Mouse (Mus musculus) hindbrain, postnatal 0 days (tissue): ENCODE measurements around the gene Btbd9. TPM values are rescaled to one million over a fixed set of nuclear protein-coding genes. Genes with fewer than 3 reads are reported as not detected.
A peak's percentile ranks its signal among the peaks of the same experiment; 100 is the strongest.

Experiments used
- ATAC-seq: fragments of 200-750 bp; cut with Nextera tagmentation; 2 replicates; pipeline ENCODE4 v1.8.0; 2017; ENCODE audit warnings: mild to moderate bottlenecking, moderate TSS enrichment, moderate library complexity
- DNase-seq: peaks from one replicate; pipeline ENCODE4 v3.0.0-alpha.2; 2015; ENCODE audit warnings: low spot score
- H3K27ac ChIP-seq: fragments of 300-500 bp; sonication (generic); 2 replicates; pipeline ENCODE4 v1.5.1; 2014; ENCODE audit warnings: mild to moderate bottlenecking
- H3K27me3 ChIP-seq: fragments of 300-500 bp; sonication (generic); 2 replicates; pipeline ENCODE4 v1.6.1; 2014; ENCODE audit warnings: low read length, mixed read lengths; ENCODE audit not compliant: insufficient read depth
- H3K36me3 ChIP-seq: fragments of 300-500 bp; sonication (generic); 2 replicates; pipeline ENCODE4 v1.6.1; 2014; ENCODE audit warnings: low read length, mixed read lengths; ENCODE audit not compliant: insufficient read depth
- H3K4me1 ChIP-seq: fragments of 300-500 bp; sonication (generic); 2 replicates; pipeline ENCODE4 v1.6.1; 2014; ENCODE audit warnings: antibody characterized with exemption, low read length, mixed read lengths; ENCODE audit not compliant: insufficient read depth
- H3K4me2 ChIP-seq: fragments of 300-500 bp; sonication (generic); 2 replicates; pipeline ENCODE4 v1.6.1; 2014; ENCODE audit warnings: low read depth, mild to moderate bottlenecking, low read length, moderate library complexity, mixed read lengths
- H3K4me3 ChIP-seq: fragments of 300-500 bp; sonication (generic); 2 replicates; pipeline ENCODE4 v1.5.1; 2014; ENCODE audit warnings: low read length
- H3K9ac ChIP-seq: fragments of 300-500 bp; sonication (generic); replicated peaks from 2 replicates; pipeline ENCODE4 v1.6.1; 2014; ENCODE audit warnings: mild to moderate bottlenecking, low read length, moderate library complexity, mixed read lengths
- H3K9me3 ChIP-seq: fragments of 300-500 bp; sonication (generic); 2 replicates; pipeline ENCODE4 v1.6.1; 2016; ENCODE audit warnings: low read length, mixed read lengths
- CTCF ChIP-seq: IDR thresholded peaks from 2 replicates; pipeline ENCODE4 v1.5.1; 2016; ENCODE audit warnings: antibody characterized with exemption, control low read depth, low read depth
- WGBS: fragments of 180-500 bp; shearing (Covaris S2); extraction: QIAGEN DNeasy Blood & Tissue Kit; methylation state at CpG from one replicate; pipeline ENCODE4 v1.1.7; 2014; 5-methylcytosine and 5-hydroxymethylcytosine counted together
- polyA plus RNA-seq: library from polyadenylated mRNA; unstranded; fragments of >200 nt; fragmentation: Nextera tagmentation; extraction: Ambion mirVana; gene quantifications from 2 replicates; pipeline ENCODE4 v1.2.1, GENCODE M21; 2015
- total RNA-seq: library from RNA; depleted of rRNA; stranded (reverse); fragments of >200 nt; gene quantifications from 2 replicates; pipeline ENCODE4 v1.2.3, GENCODE M21; 2014

Btbd9 gene
- total and polyA plus RNA-seq, 2 experiments from 2014 or later, result 67.7 to 122 TPM

GRCm38 (mm10) chr17:30260641-30261306 is 315.5 kb downstream of the Btbd9 start:
- Histone ChIP-seq H3K9ac (no peak overlapping the region), H3K9me3 (no peaks in the 10 kb centered on the region), H3K4me3 (no peak overlapping the region), H3K4me2 (no peak overlapping the region), H3K27ac (no peak overlapping the region), H3K27me3 (no peaks in the 10 kb centered on the region), H3K4me1 (peaks cover 15% of the 10 kb centered on the region; the same call in 1 of the 2 replicates), H3K36me3 (no peaks in the 10 kb centered on the region)
- WGBS, result 57% methylated on average over 6 of the region's 6 CpGs
- ATAC-seq (no peak), DNase-seq (no peak)
- no peak for TF ChIP-seq CTCF

- WGBS, result 62% methylated on average over 6 of the region's 6 CpGs
- TF ChIP-seq CTCF, result no peak
- no peaks in the 10 kb centered on the region for H3K9me3 ChIP-seq
- no peak for DNase-seq
- H3K4me3 ChIP-seq, result no peak overlapping the region
- H3K4me1 ChIP-seq, result peaks cover 15% of the 10 kb centered on the region; the same call in 1 of the 2 replicates
- no peak overlapping the region for H3K27ac ChIP-seq
- H3K27me3 ChIP-seq, result no peaks in the 10 kb centered on the region
- no peak overlapping the region for H3K4me2 ChIP-seq
- H3K36me3 ChIP-seq, result no peaks in the 10 kb centered on the region
- ATAC-seq, result no peak
- H3K9ac ChIP-seq, result no peak overlapping the region
Measured at GRCm38 (mm10) chr17:30259938-30260337, 316.4 kb downstream of the Btbd9 start.

GRCm38 (mm10) chr17:30258480-30258879 is 317.8 kb downstream of the Btbd9 start:
- Histone ChIP-seq H3K4me3 (no peak overlapping the region), H3K27ac (no peak overlapping the region), H3K9ac (no peak overlapping the region), H3K4me1 (peaks cover 21% of the 10 kb centered on the region; the same call in 1 of the 2 replicates), H3K27me3 (no peaks in the 10 kb centered on the region), H3K4me2 (no peak overlapping the region), H3K36me3 (no peaks in the 10 kb centered on the region), H3K9me3 (no peaks in the 10 kb centered on the region)
- no peak for ATAC-seq
- DNase-seq, result no peak
- 0 out of 2 replicates have a peak, but pooled peaks have one; percentile 16 for TF ChIP-seq CTCF
- WGBS, result 65% methylated on average over 4 of the region's 4 CpGs

- Histone ChIP-seq H3K36me3 (no peaks in the 10 kb centered on the region), H3K27ac (0 out of 2 replicates have a peak overlapping the region, but pooled peaks have one; percentile 16), H3K4me1 (peaks cover 16% of the 10 kb centered on the region; the same call in 1 of the 2 replicates), H3K4me3 (no peak overlapping the region), H3K9ac (no peak overlapping the region), H3K9me3 (no peaks in the 10 kb centered on the region), H3K4me2 (no peak overlapping the region), H3K27me3 (no peaks in the 10 kb centered on the region)
- TF ChIP-seq CTCF, result no peak
- no peak for DNase-seq
- ATAC-seq, result no peak
- 58% methylated on average over 8 of the region's 8 CpGs for WGBS
Measured at GRCm38 (mm10) chr17:30255928-30256560, 320.2 kb downstream of the Btbd9 start.

- H3K9me3 ChIP-seq, result no peaks in the 10 kb centered on the region
- ATAC-seq (no peak), DNase-seq (no peak)
- WGBS, result 47% methylated on average over 7 of the region's 7 CpGs
- H3K27me3 ChIP-seq, result no peaks in the 10 kb centered on the region
- no peak overlapping the region for H3K4me3 ChIP-seq
- H3K4me2 ChIP-seq, result no peak overlapping the region
- TF ChIP-seq CTCF, result no peak
- H3K9ac ChIP-seq, result no peak overlapping the region
- H3K36me3 ChIP-seq, result no peaks in the 10 kb centered on the region
- no peak overlapping the region for H3K27ac ChIP-seq
- H3K4me1 ChIP-seq, result peaks cover 12% of the 10 kb centered on the region; the same call in 1 of the 2 replicates
Measured at GRCm38 (mm10) chr17:30253924-30254323, 322.4 kb downstream of the Btbd9 start.

GRCm38 (mm10) chr17:30253028-30253427 is 323.3 kb downstream of the Btbd9 start:
- no peaks in the 10 kb centered on the region for H3K27me3 ChIP-seq
- H3K4me1 ChIP-seq, result peaks cover 12% of the 10 kb centered on the region; the same call in 1 of the 2 replicates
- WGBS, result 83% methylated on average over 2 of the region's 5 CpGs
- H3K9ac ChIP-seq, result no peak overlapping the region
- ATAC-seq (no peak), DNase-seq (no peak)
- no peaks in the 10 kb centered on the region for H3K9me3 ChIP-seq
- no peak overlapping the region for H3K4me2 ChIP-seq
- H3K27ac ChIP-seq, result no peak overlapping the region
- H3K36me3 ChIP-seq, result no peaks in the 10 kb centered on the region
- TF ChIP-seq CTCF, result no peak
- no peak overlapping the region for H3K4me3 ChIP-seq

- Histone ChIP-seq H3K9ac (no peak overlapping the region), H3K9me3 (no peaks in the 10 kb centered on the region), H3K27me3 (no peaks in the 10 kb centered on the region), H3K4me1 (peaks cover 31% of the 10 kb centered on the region), H3K27ac (no peak overlapping the region), H3K4me3 (no peak overlapping the region), H3K36me3 (no peaks in the 10 kb centered on the region), H3K4me2 (no peak overlapping the region)
- WGBS, result 60% methylated on average over 10 of the region's 10 CpGs
- no peak for ATAC-seq
- no peak for TF ChIP-seq CTCF
- no peak for DNase-seq
Measured at GRCm38 (mm10) chr17:30245308-30245706, 331.0 kb downstream of the Btbd9 start.
